Mouse (Mus musculus): ENCODE results near the gene Tmem184b. TPM values are rescaled to one million over a fixed set of nuclear protein-coding genes. Genes with fewer than 3 reads are reported as not detected.
A peak's percentile ranks its signal among the peaks of the same experiment; 100 is the strongest.

The Tmem184b gene
- polyA plus RNA-seq, 1 experiment from 2014 or later, result 64.3 TPM

DNA sequence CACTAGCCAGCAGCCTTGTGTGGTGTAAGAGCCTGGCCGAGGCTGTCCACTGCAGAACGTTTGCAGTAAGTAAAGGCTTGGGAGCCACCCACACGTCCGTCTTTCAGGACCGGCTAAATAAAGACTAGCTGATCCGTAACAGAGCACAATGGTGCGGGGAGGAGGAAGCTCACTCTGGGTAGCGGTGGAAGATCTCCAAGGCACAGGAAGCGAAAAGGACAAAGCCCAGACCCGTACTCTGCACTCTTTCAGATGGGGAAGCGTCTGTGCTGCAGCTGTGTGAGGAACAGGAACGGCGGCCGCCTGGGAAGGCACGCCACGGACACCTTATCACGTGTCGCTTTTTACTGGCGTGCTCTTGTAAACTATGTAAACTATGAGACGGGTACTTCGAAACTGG, 29.5 kb upstream of the Tmem184b start:
- H3K36me3 ChIP-seq (ENCODE audit: control insufficient read depth, insufficient read depth, low read length), result peaks cover 62% of the 10 kb centered on the region
- no peaks in the 10 kb centered on the region for H3K9me3 ChIP-seq (ENCODE audit: control insufficient read depth, low read depth, low read length)
- 47% methylated on average over 21 of the region's 21 CpGs for WGBS
- peak overlapping the region; percentile 84 for H3K27ac ChIP-seq (ENCODE audit: low read length)
- H3K27me3 ChIP-seq (ENCODE audit: control insufficient read depth, insufficient read depth, low read length), result no peaks in the 10 kb centered on the region
- no peak overlapping the region for H3K4me3 ChIP-seq (ENCODE audit: low read depth, low read length)
- H3K4me2 ChIP-seq (replicated peaks; ENCODE audit: low read depth, low read length), result 0 out of 2 replicates have a peak overlapping the region, but pooled peaks have one; percentile 15
- peak; percentile 54; the same call in 1 of the 2 replicates for ATAC-seq (ENCODE audit: insufficient number of reproducible peaks, insufficient read depth, low FRiP score, low read depth)
- H3K4me1 ChIP-seq (ENCODE audit: control insufficient read depth, insufficient read depth, low read length), result peaks cover 28% of the 10 kb centered on the region; the same call in 1 of the 2 replicates
- no peak overlapping the region for H3K9ac ChIP-seq (replicated peaks; ENCODE audit: low read depth, low read length)

- Histone ChIP-seq H3K4me2 (replicated peaks; ENCODE audit: low read depth, low read length) (no peak overlapping the region), H3K36me3 (ENCODE audit: control insufficient read depth, insufficient read depth, low read length) (peaks cover 60% of the 10 kb centered on the region), H3K4me1 (ENCODE audit: control insufficient read depth, insufficient read depth, low read length) (peaks cover 28% of the 10 kb centered on the region; the same call in 1 of the 2 replicates), H3K27me3 (ENCODE audit: control insufficient read depth, insufficient read depth, low read length) (no peaks in the 10 kb centered on the region), H3K9ac (replicated peaks; ENCODE audit: low read depth, low read length) (no peak overlapping the region), H3K9me3 (ENCODE audit: control insufficient read depth, low read depth, low read length) (no peaks in the 10 kb centered on the region), H3K4me3 (ENCODE audit: low read depth, low read length) (no peak overlapping the region), H3K27ac (ENCODE audit: low read length) (peak overlapping the region; percentile 84)
- WGBS, result 85% methylated on average over 11 of the region's 11 CpGs
- no peak for ATAC-seq (ENCODE audit: insufficient number of reproducible peaks, insufficient read depth, low FRiP score, low read depth)
Measured at GRCm38 (mm10) chr15:79432328-79432727, 29.0 kb upstream of the Tmem184b start.

- no peak for ATAC-seq (ENCODE audit: insufficient number of reproducible peaks, insufficient read depth, low FRiP score, low read depth)
- H3K9ac ChIP-seq (replicated peaks; ENCODE audit: low read depth, low read length), result no peak overlapping the region
- H3K4me2 ChIP-seq (replicated peaks; ENCODE audit: low read depth, low read length), result no peak overlapping the region
- no peak overlapping the region for H3K4me3 ChIP-seq (ENCODE audit: low read depth, low read length)
- no peaks in the 10 kb centered on the region for H3K9me3 ChIP-seq (ENCODE audit: control insufficient read depth, low read depth, low read length)
- H3K27me3 ChIP-seq (ENCODE audit: control insufficient read depth, insufficient read depth, low read length), result no peaks in the 10 kb centered on the region
- H3K36me3 ChIP-seq (ENCODE audit: control insufficient read depth, insufficient read depth, low read length), result peaks cover 61% of the 10 kb centered on the region
- WGBS, result 68% methylated on average over 7 of the region's 7 CpGs
- H3K4me1 ChIP-seq (ENCODE audit: control insufficient read depth, insufficient read depth, low read length), result peaks cover 27% of the 10 kb centered on the region; the same call in 1 of the 2 replicates
- peak overlapping the region; percentile 84; the same call in 1 of the 2 replicates for H3K27ac ChIP-seq (ENCODE audit: low read length)
Measured at GRCm38 (mm10) chr15:79431925-79432324, 28.6 kb upstream of the Tmem184b start.

DNA sequence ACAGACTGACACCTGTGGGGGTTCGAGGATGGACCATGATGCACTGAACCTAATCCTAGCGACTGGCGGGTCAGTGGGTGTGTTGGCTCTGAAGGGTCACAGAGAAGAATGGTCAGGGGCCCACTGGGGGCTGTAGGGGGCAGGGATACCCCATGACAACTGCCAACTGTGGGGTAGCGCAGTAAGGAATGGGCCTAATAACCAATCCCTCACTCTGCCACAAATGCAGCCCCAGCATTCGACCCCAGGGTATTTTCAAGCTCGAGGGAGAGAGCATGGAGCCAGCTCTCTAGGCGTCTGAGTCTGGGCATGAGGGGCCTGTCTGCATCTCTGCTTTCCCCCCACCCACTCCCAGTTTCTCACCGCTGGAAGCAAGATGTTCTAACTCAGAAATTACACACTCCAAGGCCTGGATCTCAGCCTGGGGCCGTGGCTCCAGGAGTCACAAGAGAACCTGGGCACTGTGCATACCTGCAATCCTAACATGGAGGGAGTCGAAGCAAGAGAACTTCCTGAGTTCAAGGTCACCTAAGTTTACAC, 27.2 kb upstream of the Tmem184b start:
- Histone ChIP-seq H3K9ac (replicated peaks; ENCODE audit: low read depth, low read length) (no peak overlapping the region), H3K27ac (ENCODE audit: low read length) (no peak overlapping the region), H3K36me3 (ENCODE audit: control insufficient read depth, insufficient read depth, low read length) (peaks cover 61% of the 10 kb centered on the region), H3K9me3 (ENCODE audit: control insufficient read depth, low read depth, low read length) (no peaks in the 10 kb centered on the region), H3K4me2 (replicated peaks; ENCODE audit: low read depth, low read length) (no peak overlapping the region), H3K27me3 (ENCODE audit: control insufficient read depth, insufficient read depth, low read length) (no peaks in the 10 kb centered on the region), H3K4me1 (ENCODE audit: control insufficient read depth, insufficient read depth, low read length) (peaks cover 17% of the 10 kb centered on the region; the same call in 1 of the 2 replicates), H3K4me3 (ENCODE audit: low read depth, low read length) (no peak overlapping the region)
- no peak for ATAC-seq (ENCODE audit: insufficient number of reproducible peaks, insufficient read depth, low FRiP score, low read depth)
- WGBS, result 74% methylated on average over 10 of the region's 10 CpGs

DNA sequence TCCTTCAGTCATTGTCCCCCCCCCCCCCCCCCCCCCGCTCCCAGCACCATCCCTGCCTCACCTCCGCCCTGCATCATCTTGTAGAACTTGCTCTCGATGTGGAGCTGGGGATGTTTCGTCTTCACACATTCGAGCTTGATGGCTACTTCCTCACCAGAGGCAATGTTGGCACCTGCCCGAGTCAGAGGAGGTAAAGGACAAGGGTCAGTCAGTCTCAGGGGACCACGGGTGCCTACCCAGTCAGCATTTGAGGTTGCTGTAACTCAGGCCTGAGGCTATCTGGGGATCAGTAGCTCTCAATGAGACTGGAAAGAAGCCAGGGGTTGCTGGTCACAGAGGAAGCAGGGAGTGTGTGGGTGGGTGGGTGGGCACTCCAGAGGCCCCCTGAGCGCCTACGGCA, 26.6 kb upstream of the Tmem184b start:
- no peaks in the 10 kb centered on the region for H3K27me3 ChIP-seq (ENCODE audit: control insufficient read depth, insufficient read depth, low read length)
- H3K4me3 ChIP-seq (ENCODE audit: low read depth, low read length), result no peak overlapping the region
- peaks cover 13% of the 10 kb centered on the region; the same call in 1 of the 2 replicates for H3K4me1 ChIP-seq (ENCODE audit: control insufficient read depth, insufficient read depth, low read length)
- no peak overlapping the region for H3K4me2 ChIP-seq (replicated peaks; ENCODE audit: low read depth, low read length)
- H3K9ac ChIP-seq (replicated peaks; ENCODE audit: low read depth, low read length), result no peak overlapping the region
- no peak for ATAC-seq (ENCODE audit: insufficient number of reproducible peaks, insufficient read depth, low FRiP score, low read depth)
- H3K36me3 ChIP-seq (ENCODE audit: control insufficient read depth, insufficient read depth, low read length), result peaks cover 62% of the 10 kb centered on the region
- no peaks in the 10 kb centered on the region for H3K9me3 ChIP-seq (ENCODE audit: control insufficient read depth, low read depth, low read length)
- 88% methylated on average over 8 of the region's 9 CpGs for WGBS
- no peak overlapping the region for H3K27ac ChIP-seq (ENCODE audit: low read length)

DNA sequence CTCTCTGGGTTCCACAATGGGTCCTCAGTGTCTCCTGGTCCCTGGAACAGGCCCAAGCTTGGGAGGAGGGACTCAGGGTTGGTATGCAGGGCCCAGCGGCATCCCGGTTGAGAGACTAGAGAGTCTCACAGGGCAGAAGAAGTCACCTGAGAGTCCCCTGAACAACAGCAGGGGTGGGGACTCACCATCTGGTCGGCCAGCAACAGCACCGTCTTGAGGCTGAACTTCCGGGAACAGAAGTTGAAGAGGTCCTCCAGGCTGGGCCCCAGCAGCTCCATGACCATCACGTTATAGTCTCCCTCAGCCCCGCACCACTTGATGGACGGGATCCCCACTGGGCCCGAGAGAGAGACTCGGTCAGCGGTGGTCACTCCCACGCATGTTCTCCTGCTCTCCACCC, 26.2 kb upstream of the Tmem184b start:
- no peak for ATAC-seq (ENCODE audit: insufficient number of reproducible peaks, insufficient read depth, low FRiP score, low read depth)
- H3K4me1 ChIP-seq (ENCODE audit: control insufficient read depth, insufficient read depth, low read length), result peaks cover 13% of the 10 kb centered on the region; the same call in 1 of the 2 replicates
- no peak overlapping the region for H3K9ac ChIP-seq (replicated peaks; ENCODE audit: low read depth, low read length)
- no peak overlapping the region for H3K27ac ChIP-seq (ENCODE audit: low read length)
- H3K4me2 ChIP-seq (replicated peaks; ENCODE audit: low read depth, low read length), result no peak overlapping the region
- no peak overlapping the region for H3K4me3 ChIP-seq (ENCODE audit: low read depth, low read length)
- H3K27me3 ChIP-seq (ENCODE audit: control insufficient read depth, insufficient read depth, low read length), result no peaks in the 10 kb centered on the region
- no peaks in the 10 kb centered on the region for H3K9me3 ChIP-seq (ENCODE audit: control insufficient read depth, low read depth, low read length)
- H3K36me3 ChIP-seq (ENCODE audit: control insufficient read depth, insufficient read depth, low read length), result peaks cover 61% of the 10 kb centered on the region
- 87% methylated on average over 11 of the region's 12 CpGs for WGBS

- Histone ChIP-seq H3K4me2 (replicated peaks; ENCODE audit: low read depth, low read length) (no peak overlapping the region), H3K36me3 (ENCODE audit: control insufficient read depth, insufficient read depth, low read length) (peaks cover 63% of the 10 kb centered on the region), H3K9ac (replicated peaks; ENCODE audit: low read depth, low read length) (no peak overlapping the region), H3K27ac (ENCODE audit: low read length) (no peak overlapping the region), H3K4me3 (ENCODE audit: low read depth, low read length) (no peak overlapping the region), H3K27me3 (ENCODE audit: control insufficient read depth, insufficient read depth, low read length) (no peaks in the 10 kb centered on the region), H3K4me1 (ENCODE audit: control insufficient read depth, insufficient read depth, low read length) (peaks cover 13% of the 10 kb centered on the region; the same call in 1 of the 2 replicates), H3K9me3 (ENCODE audit: control insufficient read depth, low read depth, low read length) (no peaks in the 10 kb centered on the region)
- ATAC-seq (ENCODE audit: insufficient number of reproducible peaks, insufficient read depth, low FRiP score, low read depth), result no peak
- 71% methylated on average over 4 of the region's 4 CpGs for WGBS
Measured at GRCm38 (mm10) chr15:79428616-79429015, 25.2 kb upstream of the Tmem184b start.

GRCm38 (mm10) chr15:79427516-79427915, 24.1 kb upstream of the Tmem184b start:
- WGBS, result 79% methylated on average over 6 of the region's 6 CpGs

DNA sequence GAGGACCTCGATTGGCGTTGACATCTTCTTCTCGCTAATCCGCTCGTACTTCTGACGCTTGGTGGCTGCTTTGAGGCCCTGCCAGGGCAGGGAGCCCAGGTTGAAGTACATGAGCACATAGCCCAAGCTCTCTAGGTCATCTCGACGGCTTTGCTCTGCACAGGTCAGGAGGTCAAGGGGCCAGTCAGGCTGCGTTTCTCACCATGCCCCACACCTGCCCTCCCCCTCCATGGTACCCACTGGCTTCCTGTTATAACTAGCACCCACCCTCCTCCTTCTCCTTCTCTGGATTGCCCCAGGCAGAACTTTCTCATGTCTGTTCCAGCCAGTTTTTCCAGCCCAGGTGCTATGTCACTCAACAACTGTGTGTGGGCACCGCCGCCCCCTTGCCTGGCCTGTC, 22.1 kb upstream of the Tmem184b start:
- WGBS, result 76% methylated on average over 11 of the region's 11 CpGs
- H3K9ac ChIP-seq (replicated peaks; ENCODE audit: low read depth, low read length), result no peak overlapping the region
- no peak for ATAC-seq (ENCODE audit: insufficient number of reproducible peaks, insufficient read depth, low FRiP score, low read depth)
- H3K4me2 ChIP-seq (replicated peaks; ENCODE audit: low read depth, low read length), result no peak overlapping the region
- H3K36me3 ChIP-seq (ENCODE audit: control insufficient read depth, insufficient read depth, low read length), result peaks cover 84% of the 10 kb centered on the region
- H3K9me3 ChIP-seq (ENCODE audit: control insufficient read depth, low read depth, low read length), result no peaks in the 10 kb centered on the region
- H3K4me1 ChIP-seq (ENCODE audit: control insufficient read depth, insufficient read depth, low read length), result no peaks in the 10 kb centered on the region
- no peak overlapping the region for H3K4me3 ChIP-seq (ENCODE audit: low read depth, low read length)
- no peak overlapping the region for H3K27ac ChIP-seq (ENCODE audit: low read length)
- H3K27me3 ChIP-seq (ENCODE audit: control insufficient read depth, insufficient read depth, low read length), result no peaks in the 10 kb centered on the region

More at GRCm38 (mm10) chr15:79427516-79427915, 24.1 kb upstream of the Tmem184b start:
- Histone ChIP-seq H3K9ac (replicated peaks; ENCODE audit: low read depth, low read length) (no peak overlapping the region), H3K9me3 (ENCODE audit: control insufficient read depth, low read depth, low read length) (no peaks in the 10 kb centered on the region), H3K27ac (ENCODE audit: low read length) (no peak overlapping the region), H3K27me3 (ENCODE audit: control insufficient read depth, insufficient read depth, low read length) (no peaks in the 10 kb centered on the region), H3K4me3 (ENCODE audit: low read depth, low read length) (no peak overlapping the region), H3K4me1 (ENCODE audit: control insufficient read depth, insufficient read depth, low read length) (peaks cover 6% of the 10 kb centered on the region; the same call in 1 of the 2 replicates), H3K36me3 (ENCODE audit: control insufficient read depth, insufficient read depth, low read length) (peaks cover 74% of the 10 kb centered on the region), H3K4me2 (replicated peaks; ENCODE audit: low read depth, low read length) (no peak overlapping the region)
- no peak for ATAC-seq (ENCODE audit: insufficient number of reproducible peaks, insufficient read depth, low FRiP score, low read depth)

Data from stomach, embryonic 14.5 days (tissue).